Mouse (Mus musculus) adrenal gland, postnatal 10 days (tissue): ENCODE measurements around the gene Rprml. TPM values are rescaled to one million over a fixed set of nuclear protein-coding genes. Genes with fewer than 3 reads are reported as not detected.

Experiments used
- DNase-seq: peaks from one replicate; pipeline ENCODE4 v3.0.0; 2021; ENCODE audit warnings: mixed read lengths
- long read RNA-seq, 2 experiments: library from polyadenylated mRNA; stranded (forward); transcript quantifications; one replicate each; pipeline ENCODE4 v2.0.0; 2021
- total RNA-seq, 2 experiments: library from RNA; stranded (reverse); gene quantifications; 2 replicates each; pipeline ENCODE4 v1.2.3; 2021

The Rprml gene
- under 1 TPM in 1 of 2 experiments, not detected in 1; 0.45 TPM for total RNA-seq
- long read RNA-seq, experiment 1, partial matches to known transcripts, result 0 of 2 reads
- long read RNA-seq, experiment 1, other reads (novel, unspliced or antisense), result 0 of 2 reads
- long read RNA-seq, experiment 2, result 0 reads

GRCm38 (mm10) chr11:103649301-103649982 lies at the start of gene Rprml:
Rprml (plus strand) TSS chr11:103649570.
- DNase-seq, result peak; percentile 12

GRCm38 (mm10) chr11:103606611-103607010 lies 42.8 kb upstream of the Rprml start:
- no peak for DNase-seq

- no peak for DNase-seq
These were observed 38.6 kb upstream of the Rprml start for GRCm38 (mm10) chr11:103610772-103611171.

GRCm38 (mm10) chr11:103621040-103621439 lies 28.3 kb upstream of the Rprml start, which contains the start of gene Gm884:
Gm884 (minus strand) TSS chr11:103621140.
- DNase-seq, result no peak

GRCm38 (mm10) chr11:103627453-103627852 lies 21.9 kb upstream of the Rprml start:
- no peak for DNase-seq

- no peak for DNase-seq
These were observed 14.6 kb upstream of the Rprml start for GRCm38 (mm10) chr11:103634806-103635205.

GRCm38 (mm10) chr11:103635481-103635880 lies 13.9 kb upstream of the Rprml start:
- DNase-seq, result no peak

- no peak for DNase-seq
These were observed 13.1 kb upstream of the Rprml start for GRCm38 (mm10) chr11:103636261-103636660.

- DNase-seq, result no peak
These were observed 10.6 kb upstream of the Rprml start, which contains the start of gene Lyzl6 for GRCm38 (mm10) chr11:103638790-103639189. Lyzl6 (minus strand) TSS chr11:103638890.

GRCm38 (mm10) chr11:103639407-103639946 lies 9.9 kb upstream of the Rprml start:
- DNase-seq, result peak; percentile 72

GRCm38 (mm10) chr11:103643211-103643610 lies 6.2 kb upstream of the Rprml start:
- DNase-seq, result no peak

GRCm38 (mm10) chr11:103645731-103646130 lies 3.6 kb upstream of the Rprml start:
- DNase-seq, result no peak

- DNase-seq, result no peak
These were observed 3.1 kb upstream of the Rprml start for GRCm38 (mm10) chr11:103646301-103646700.

GRCm38 (mm10) chr11:103647921-103648620 lies 1.3 kb upstream of the Rprml start:
- DNase-seq, result no peak

- DNase-seq, result no peak
These were observed 714 bp upstream of the Rprml start for GRCm38 (mm10) chr11:103648656-103649055.

GRCm38 (mm10) chr11:103649983-103650493 lies 668 bp downstream of the Rprml start:
- DNase-seq, result no peak

- DNase-seq, result no peak
These were observed 2.1 kb downstream of the Rprml start for GRCm38 (mm10) chr11:103651426-103651825.

GRCm38 (mm10) chr11:103653359-103653965 lies 4.1 kb downstream of the Rprml start:
- no peak for DNase-seq

- peak; percentile 78 for DNase-seq
These were observed 7.2 kb downstream of the Rprml start for GRCm38 (mm10) chr11:103656520-103656919.

- DNase-seq, result no peak
These were observed 8.8 kb downstream of the Rprml start for GRCm38 (mm10) chr11:103658189-103658588.

- no peak for DNase-seq
These were observed 12.5 kb downstream of the Rprml start for GRCm38 (mm10) chr11:103661863-103662262.

- DNase-seq, result no peak
These were observed 13.2 kb downstream of the Rprml start for GRCm38 (mm10) chr11:103662546-103662945.
